Mouse (Mus musculus) CH12.LX (cell line): ENCODE results near the gene Wrap53. TPM values are rescaled to one million over a fixed set of nuclear protein-coding genes. Genes with fewer than 3 reads are reported as not detected.

Experiments used
- DNase-seq: peaks from one replicate; pipeline ENCODE4 v3.0.0-alpha.2; 2013; ENCODE audit errors: extremely low read depth
- H3K27ac ChIP-seq: 2 replicates; pipeline ENCODE4 v1.5.1; 2012; ENCODE audit warnings: low read depth, mild to moderate bottlenecking, control low read depth, moderate library complexity; ENCODE audit not compliant: insufficient read depth
- H3K27me3 ChIP-seq: replicated peaks from 2 replicates; pipeline ENCODE3; 2012; ENCODE audit warnings: inconsistent platforms
- H3K36me3 ChIP-seq, 2 experiments: replicated peaks in 1 of 2; 2 replicates each; pipeline versions ENCODE3 to v1.6.1; 2012; ENCODE audit warnings: inconsistent platforms in 1 of 2, low read length in 1 of 2, mild to moderate bottlenecking in 1 of 2, mixed read lengths in 1 of 2, moderate library complexity in 1 of 2; ENCODE audit not compliant: control insufficient read depth in 1 of 2, insufficient read depth in 1 of 2
- H3K4me1 ChIP-seq, 2 experiments: 2 replicates each; pipeline ENCODE4 v1.6.1; 2012; ENCODE audit warnings: inconsistent platforms in 1 of 2, moderate library complexity in 1 of 2; ENCODE audit not compliant: insufficient read depth in 2 of 2, control insufficient read depth in 1 of 2
- H3K4me2 ChIP-seq: 2 replicates; pipeline ENCODE4 v1.6.1; 2012; ENCODE audit warnings: low read depth, mild to moderate bottlenecking, control low read depth; ENCODE audit not compliant: poor library complexity, insufficient read depth, severe bottlenecking
- H3K4me3 ChIP-seq, 3 experiments: fragments of 150-350 bp in 1 of 3; sonication (generic) in 1 of 3; replicated peaks in 1 of 3; 2 replicates each; pipeline versions ENCODE3 to v1.5.1; 2011 to 2012; ENCODE audit warnings: low read depth in 2 of 3, low read length in 2 of 3, mild to moderate bottlenecking in 2 of 3, moderate library complexity in 2 of 3, control low read depth in 1 of 3, improper control_type of control experiment in 1 of 3, inconsistent platforms in 1 of 3, mixed read lengths in 1 of 3; ENCODE audit not compliant: poor library complexity in 1 of 3
- H3K79me2 ChIP-seq: replicated peaks from 2 replicates; pipeline ENCODE4 v1.6.1; 2012; ENCODE audit warnings: mild to moderate bottlenecking, moderate library complexity; ENCODE audit not compliant: control insufficient read depth, poor library complexity, insufficient read depth, severe bottlenecking; ENCODE audit errors: extremely low read depth
- H3K9ac ChIP-seq: 2 replicates; pipeline ENCODE4 v1.6.1; 2012; ENCODE audit warnings: low read depth, mild to moderate bottlenecking, control low read depth, moderate library complexity; ENCODE audit not compliant: insufficient read depth
- H3K9me3 ChIP-seq: replicated peaks from 2 replicates; pipeline ENCODE3; 2012; ENCODE audit warnings: low read length, inconsistent platforms, mixed read lengths
- CHD2 ChIP-seq: IDR thresholded peaks from 2 replicates; pipeline ENCODE4 v1.6.1; 2011; ENCODE audit warnings: low read length, improper control_type of control experiment
- CTCF ChIP-seq, 2 experiments: IDR thresholded peaks in 1 of 2; conservative IDR thresholded peaks in 1 of 2; 2 replicates each; pipeline ENCODE4 v1.5.1; 2011 to 2012; ENCODE audit warnings: low read depth in 2 of 2, low read length in 2 of 2, improper control_type of control experiment in 1 of 2, inconsistent platforms in 1 of 2, mild to moderate bottlenecking in 1 of 2, moderate library complexity in 1 of 2
- ETS1 ChIP-seq: conservative IDR thresholded peaks from 2 replicates; pipeline ENCODE4 v1.6.1; 2012; ENCODE audit warnings: low read depth, mild to moderate bottlenecking, inconsistent platforms, low read length, improper control_type of control experiment, moderate library complexity
- GABPA ChIP-seq: IDR thresholded peaks from 2 replicates; pipeline ENCODE4 v1.6.1; 2012; ENCODE audit warnings: low read depth, low read length, improper control_type of control experiment, inconsistent platforms; ENCODE audit not compliant: insufficient replicate concordance
- IRF4 ChIP-seq: IDR thresholded peaks from 2 replicates; pipeline ENCODE4 v1.6.1; 2014; ENCODE audit warnings: low read depth, mild to moderate bottlenecking, inconsistent platforms, low read length, improper control_type of control experiment
- JUND ChIP-seq: conservative IDR thresholded peaks from 2 replicates; pipeline ENCODE4 v1.6.1; 2011; ENCODE audit warnings: low read depth, low read length, improper control_type of control experiment
- MAFK ChIP-seq: IDR thresholded peaks from 2 replicates; pipeline ENCODE4 v1.6.1; 2011; ENCODE audit warnings: low read length, improper control_type of control experiment; ENCODE audit not compliant: insufficient replicate concordance
- NELFE ChIP-seq: IDR thresholded peaks from 2 replicates; pipeline ENCODE4 v1.6.1; 2011; ENCODE audit warnings: low read depth, low read length, improper control_type of control experiment
- PAX5 ChIP-seq: IDR thresholded peaks from 2 replicates; pipeline ENCODE4 v1.6.1; 2012; ENCODE audit warnings: low read length, inconsistent platforms, mixed read lengths
- RCOR1 ChIP-seq: conservative IDR thresholded peaks from 2 replicates; pipeline ENCODE4 v1.6.1; 2012; ENCODE audit warnings: low read depth, mild to moderate bottlenecking, inconsistent platforms, low read length, improper control_type of control experiment
- SIN3A ChIP-seq: IDR thresholded peaks from 2 replicates; pipeline ENCODE4 v1.6.1; 2012; ENCODE audit warnings: low read length, improper control_type of control experiment, inconsistent platforms
- SMC3 ChIP-seq: IDR thresholded peaks from 2 replicates; pipeline ENCODE4 v1.6.1; 2011; ENCODE audit warnings: low read depth, low read length, improper control_type of control experiment
- TCF12 ChIP-seq: IDR thresholded peaks from 2 replicates; pipeline ENCODE4 v1.6.1; 2014; ENCODE audit warnings: low read depth, mild to moderate bottlenecking, inconsistent platforms, low read length, improper control_type of control experiment
- UBTF ChIP-seq: IDR thresholded peaks from 2 replicates; pipeline ENCODE4 v1.6.1; 2012; ENCODE audit warnings: low read depth, mild to moderate bottlenecking, inconsistent platforms, low read length, improper control_type of control experiment, moderate library complexity
- USF1 ChIP-seq: IDR thresholded peaks from 2 replicates; pipeline ENCODE4 v1.6.1; 2014; ENCODE audit warnings: low read depth, mild to moderate bottlenecking, inconsistent platforms, low read length, improper control_type of control experiment
- ZKSCAN1 ChIP-seq: IDR thresholded peaks from 2 replicates; pipeline ENCODE4 v1.6.1; 2012; ENCODE audit warnings: low read depth, inconsistent platforms, low read length, improper control_type of control experiment, borderline replicate concordance
- ZNF384 ChIP-seq: IDR thresholded peaks from 2 replicates; pipeline ENCODE4 v1.6.1; 2012; ENCODE audit warnings: low read depth, low read length, improper control_type of control experiment, inconsistent platforms
- dilution Hi-C: fragments of 300-500 bp; cut with MboI; formaldehyde crosslinking; loops from 2 replicates; pipeline ENCODE4 v1.14.3; 2020; ENCODE audit warnings: low sequenced_read_pairs; ENCODE audit not compliant: extremely low pct_unique_long_range_greater_than_20kb, extremely low pct_ligation_motif_present
- in situ Hi-C: fragments of 300-500 bp; cut with MboI; formaldehyde crosslinking; loops from 3 replicates; pipeline ENCODE4 v1.14.3; 2019; ENCODE audit warnings: low sequenced_read_pairs, low pct_ligation_motif_present, low pct_unique_long_range_greater_than_20kb, mixed read lengths
- polyA plus RNA-seq: library from polyadenylated mRNA; unstranded; fragments of >175 nt; gene quantifications from 2 replicates; pipeline ENCODE4 v1.2.1, GENCODE M21; 2012; ENCODE audit warnings: low read depth; ENCODE audit not compliant: insufficient read length
- total RNA-seq, 2 experiments: library from RNA; depleted of rRNA; stranded (reverse); fragments of 300-350 nt in 1 of 2; fragments of >200 nt in 1 of 2; gene quantifications; 2 replicates each; pipeline ENCODE4 v1.2.3; 2012 to 2014

The Wrap53 gene
- total and polyA plus RNA-seq, 3 experiments = 25.4 to 36.0 (median 34.2) TPM

DNA sequence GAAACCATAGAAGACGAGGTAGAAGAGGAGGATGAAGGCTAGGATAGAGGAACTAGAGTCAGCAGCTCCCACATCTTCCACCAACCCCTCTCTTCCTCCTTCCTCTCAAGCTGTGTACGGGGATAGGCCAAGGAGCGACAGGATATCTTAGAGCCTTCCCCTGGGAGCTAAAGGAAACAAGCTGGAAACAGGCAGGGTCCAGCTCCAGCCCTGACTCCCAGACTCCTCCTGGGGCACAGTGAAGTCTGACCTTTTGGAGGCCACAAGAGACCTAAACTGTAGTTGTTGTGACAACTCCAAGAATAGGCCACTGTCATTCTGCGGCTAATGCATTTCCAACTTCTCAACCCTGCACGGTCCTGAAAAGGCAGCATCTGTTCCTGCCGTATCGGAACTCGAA lies 23.5 kb upstream of the Wrap53 start:
- Histone ChIP-seq H3K36me3 (no peaks in the 10 kb centered on the region), H3K27me3 (peaks cover 67% of the 10 kb centered on the region), H3K79me2 (no peaks in the 10 kb centered on the region), H3K9me3 (no peaks in the 10 kb centered on the region), H3K4me1 (peaks cover 9 to 14% of the 10 kb centered on the region in 2 experiments), H3K27ac (no peak overlapping the region), H3K4me3 (no peak overlapping the region), H3K4me2 (no peak overlapping the region), H3K9ac (no peak overlapping the region)
- TF ChIP-seq NELFE (no peak), UBTF (no peak), SMC3 (no peak), ZNF384 (no peak), GABPA (no peak)
- dilution Hi-C loops = no loop called here
- in situ Hi-C loops = no loop called here
- DNase-seq = no peak

DNA sequence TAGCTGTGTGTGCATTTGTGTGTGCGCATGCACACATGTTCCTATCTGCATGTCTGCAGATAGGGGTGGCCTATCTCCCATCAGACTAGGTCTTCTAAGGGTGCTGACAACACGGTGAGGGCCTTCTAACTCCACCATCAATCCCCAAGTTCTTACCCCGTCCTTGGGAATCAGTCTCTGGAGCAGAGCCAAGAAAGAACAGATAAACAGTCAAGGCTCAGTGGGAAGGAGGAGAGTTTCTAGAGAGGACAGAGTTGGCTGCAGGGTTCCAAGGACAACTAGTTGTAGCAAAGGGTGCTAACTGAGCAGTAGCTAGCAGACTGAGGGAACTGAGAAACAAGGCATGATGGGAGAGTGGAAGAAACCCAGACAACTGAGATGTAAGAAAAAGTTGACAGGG lies 21.7 kb upstream of the Wrap53 start:
- no peaks in the 10 kb centered on the region for H3K9me3 ChIP-seq
- DNase-seq = no peak
- no peak overlapping the region for H3K27ac ChIP-seq
- no peak overlapping the region for H3K9ac ChIP-seq
- peaks cover 9 to 14% of the 10 kb centered on the region in 2 experiments for H3K4me1 ChIP-seq
- TF ChIP-seq JUND (no peak), ZKSCAN1 (no peak), SMC3 (no peak), UBTF (no peak), MAFK (no peak), RCOR1 (no peak), USF1 (no peak), IRF4 (no peak), CHD2 (no peak), CTCF (conservative IDR thresholded peaks at IDR 0.05 in 1 of 2, IDR thresholded peaks at IDR 0.05 in 1 of 2; ENCODE audit: low read depth in 2 of 2, low read length in 2 of 2) (no peak), PAX5 (no peak), ETS1 (no peak), TCF12 (no peak), SIN3A (no peak)
- H3K4me2 ChIP-seq = no peak overlapping the region
- H3K4me3 ChIP-seq = no peak overlapping the region
- no peaks in the 10 kb centered on the region for H3K36me3 ChIP-seq
- in situ Hi-C loops (no loop called here), dilution Hi-C loops (no loop called here)
- peaks cover 54% of the 10 kb centered on the region for H3K27me3 ChIP-seq
- H3K79me2 ChIP-seq = no peaks in the 10 kb centered on the region
